Mouse (Mus musculus) heart, postnatal 10 days (tissue): Measurements from ENCODE around the gene Stx19. TPM values are rescaled to one million over a fixed set of nuclear protein-coding genes. Genes with fewer than 3 reads are reported as not detected.

Experiments used
- DNase-seq, 2 experiments: peaks; one replicate each; pipeline ENCODE4 v3.0.0; 2021
- intact Hi-C: fragments of 180-260 bp; cut with DNase I; formaldehyde crosslinking; loops from one replicate; pipeline ENCODE4 v1.15.1; 2025
- total RNA-seq, 2 experiments: library from RNA; stranded (reverse); gene quantifications; 2 replicates each; pipeline ENCODE4 v1.2.3; 2021

Stx19 gene
- total RNA-seq: not detected

- intact Hi-C loops: no loop called here
- no peak for DNase-seq
Measured at GRCm38 (mm10) chr16:62814491-62814890, at the start of gene Stx19. Stx19 (plus strand) TSS chr16:62814676.

- intact Hi-C loops: no loop called here
- DNase-seq: no peak
Measured at GRCm38 (mm10) chr16:62773462-62773861, 41.0 kb upstream of the Stx19 start.

- no peak for DNase-seq
- intact Hi-C loops: no loop called here
Measured at GRCm38 (mm10) chr16:62776034-62776433, 38.4 kb upstream of the Stx19 start.

- intact Hi-C loops: no loop called here
- no peak for DNase-seq
Measured at GRCm38 (mm10) chr16:62778282-62778681, 36.2 kb upstream of the Stx19 start.

GRCm38 (mm10) chr16:62782229-62782628, 32.2 kb upstream of the Stx19 start:
- DNase-seq: peak; percentile 13 to 34
- intact Hi-C loops: loop anchor here (2.0 to 5.0 kb wide), 2 partner anchors 45 to 220 kb away; no protein-coding TSS in a partner anchor

- DNase-seq: peak; percentile 96
- intact Hi-C loops: no loop called here
Measured at GRCm38 (mm10) chr16:62786621-62787331, 27.7 kb upstream of the Stx19 start, which contains the start of gene Nsun3. Nsun3 (minus strand) TSS chr16:62786818.

GRCm38 (mm10) chr16:62796608-62797007, 17.9 kb upstream of the Stx19 start:
- no peak for DNase-seq
- intact Hi-C loops: no loop called here

- no peak for DNase-seq
- intact Hi-C loops: no loop called here
Measured at GRCm38 (mm10) chr16:62798808-62799207, 15.7 kb upstream of the Stx19 start.

GRCm38 (mm10) chr16:62799426-62799825, 15.1 kb upstream of the Stx19 start:
- DNase-seq: no peak
- intact Hi-C loops: no loop called here

GRCm38 (mm10) chr16:62799839-62800238, 14.6 kb upstream of the Stx19 start:
- intact Hi-C loops: no loop called here

GRCm38 (mm10) chr16:62804621-62805020, 9.9 kb upstream of the Stx19 start:
- intact Hi-C loops: no loop called here
- DNase-seq: no peak

More at GRCm38 (mm10) chr16:62799839-62800238, 14.6 kb upstream of the Stx19 start:
- DNase-seq: no peak

- DNase-seq: peak; percentile 12 to 17
- intact Hi-C loops: no loop called here
Measured at GRCm38 (mm10) chr16:62807249-62807979, 7.1 kb upstream of the Stx19 start.

- DNase-seq: no peak
- intact Hi-C loops: no loop called here
Measured at GRCm38 (mm10) chr16:62810855-62811254, 3.6 kb upstream of the Stx19 start.

GRCm38 (mm10) chr16:62813790-62814189, 686 bp upstream of the Stx19 start:
- intact Hi-C loops: no loop called here
- DNase-seq: no peak

GRCm38 (mm10) chr16:62822472-62822871, 8.0 kb downstream of the Stx19 start:
- DNase-seq: no peak
- intact Hi-C loops: loop anchor here (10.0 kb wide), 1 partner anchor 318 kb away; no protein-coding TSS in a partner anchor

- DNase-seq: peak; percentile 18 to 52
- intact Hi-C loops: loop anchor here (2.0 to 10.0 kb wide), 2 partner anchors 44 to 322 kb away; no protein-coding TSS in a partner anchor
Measured at GRCm38 (mm10) chr16:62826156-62827001, 11.9 kb downstream of the Stx19 start.

GRCm38 (mm10) chr16:62832027-62832426, 17.6 kb downstream of the Stx19 start:
- no peak for DNase-seq
- intact Hi-C loops: no loop called here

GRCm38 (mm10) chr16:62832481-62832880, 18.0 kb downstream of the Stx19 start:
- intact Hi-C loops: no loop called here
- DNase-seq: peak; percentile 48 to 57

GRCm38 (mm10) chr16:62834016-62834735, 19.7 kb downstream of the Stx19 start:
- no peak for DNase-seq
- intact Hi-C loops: no loop called here

- no peak for DNase-seq
- intact Hi-C loops: no loop called here
Measured at GRCm38 (mm10) chr16:62845341-62845740, 30.9 kb downstream of the Stx19 start.
